Mouse (Mus musculus) thymus, postnatal 14 days (tissue): Measurements from ENCODE around the gene Rab31.
A peak's percentile ranks its signal among the peaks of the same experiment; 100 is the strongest.

Experiments used
- DNase-seq: peaks from one replicate; pipeline ENCODE4 v3.0.0; 2021

Rab31 gene

DNA sequence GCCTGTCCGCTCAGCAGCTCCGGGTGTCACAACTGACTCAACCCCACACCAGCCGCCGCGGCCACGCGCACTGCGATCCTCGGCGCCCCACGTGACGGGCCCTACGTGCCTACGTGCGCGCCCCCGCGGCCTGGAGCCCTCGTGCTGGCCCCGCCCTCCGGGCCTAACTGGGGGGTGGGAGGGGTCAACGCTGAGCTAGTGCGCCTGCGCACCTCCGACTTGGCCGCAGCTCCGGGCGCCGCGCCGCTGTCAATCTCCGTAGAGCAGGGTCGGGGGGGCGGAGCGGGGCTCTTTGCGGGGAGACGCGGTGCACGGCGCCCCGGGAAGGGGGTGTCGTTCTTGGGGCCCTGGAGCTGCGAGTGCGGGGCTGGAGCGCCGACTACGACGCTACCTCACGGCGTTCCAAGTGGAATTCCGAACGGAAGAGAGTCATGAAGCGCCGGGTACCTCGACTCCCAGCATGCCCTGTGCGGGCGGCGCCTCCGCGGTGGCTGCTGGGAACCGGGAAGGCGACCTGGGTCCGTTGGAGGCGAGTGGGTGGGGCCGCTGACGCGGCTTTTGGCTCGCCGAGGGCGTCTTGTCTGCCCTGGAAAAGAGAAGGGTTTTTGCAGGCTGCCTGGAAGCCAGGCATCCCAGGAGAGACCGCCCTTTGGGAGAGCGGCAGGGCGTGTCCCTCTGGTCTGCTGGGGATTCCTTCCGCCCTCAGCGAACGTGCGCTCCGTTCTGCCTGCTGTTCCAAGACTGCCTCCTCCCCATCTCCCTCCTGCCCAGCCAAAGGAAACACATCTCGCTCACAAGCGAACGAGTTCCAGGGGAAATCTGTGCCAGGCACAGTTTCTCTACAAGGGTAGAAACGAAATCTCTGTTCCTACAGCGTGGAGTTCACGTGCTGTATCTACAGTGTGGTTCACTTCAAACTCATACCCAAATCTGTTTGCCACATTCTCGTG, 158.8 kb downstream of the Rab31 start, which contains the start of gene Vapa:
Vapa (minus strand) TSS at position 93 of the 950 bp plus-strand sequence.
- peak; percentile 99 for DNase-seq

DNA sequence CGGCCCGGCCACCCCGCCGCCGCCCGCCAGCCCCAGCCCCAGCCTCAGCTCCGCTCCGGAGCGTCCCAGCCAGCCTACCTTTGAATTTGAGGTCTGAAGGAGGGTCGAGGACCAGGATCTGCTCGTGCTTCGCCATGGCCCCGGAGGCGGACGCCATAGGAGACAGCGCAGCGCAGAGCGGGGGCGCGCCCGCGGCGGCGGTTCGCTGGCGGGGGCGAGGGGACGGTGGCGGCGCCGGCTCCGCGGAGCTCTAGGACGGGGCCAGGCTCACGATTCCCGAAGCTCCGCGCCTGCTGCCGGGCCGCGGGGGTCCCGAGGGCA, 159.4 kb downstream of the Rab31 start:
- DNase-seq, result no peak

DNA sequence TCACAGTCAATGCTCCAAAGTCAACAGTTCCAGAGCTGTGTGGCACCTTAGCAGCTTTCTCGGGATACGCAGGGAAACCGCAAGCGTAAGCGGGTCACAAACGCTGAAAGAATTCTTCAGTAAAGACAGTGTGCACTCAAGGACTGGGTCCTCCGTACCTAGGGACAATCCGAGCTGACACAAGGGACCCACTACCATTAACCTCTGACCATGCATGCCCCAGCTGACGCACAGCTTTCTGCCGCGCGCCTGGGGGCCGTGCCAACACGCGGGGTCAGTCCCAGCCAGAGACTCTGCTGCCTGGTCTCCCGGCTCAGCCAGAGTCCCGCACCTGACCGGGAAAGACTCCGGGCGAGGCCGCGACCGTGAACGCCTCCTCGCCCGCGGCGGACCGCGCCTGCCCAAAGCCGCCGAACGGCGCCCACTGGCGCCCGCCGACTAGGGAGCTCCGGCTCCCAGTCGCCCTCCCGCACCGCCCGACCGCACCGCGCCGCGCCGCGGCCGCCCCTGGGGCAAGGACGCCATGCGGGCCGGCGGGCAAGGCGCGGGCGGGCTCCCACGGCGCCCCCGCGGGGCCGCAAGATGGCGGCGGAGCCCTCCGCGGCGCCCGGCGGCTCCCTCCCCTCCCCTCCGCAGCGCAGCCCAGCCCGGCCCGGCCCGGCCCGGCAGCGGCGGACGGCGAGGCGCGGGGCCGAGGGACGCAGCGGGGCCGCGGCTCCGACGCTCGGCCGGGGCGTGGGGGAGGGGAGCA, 160.0 kb downstream of the Rab31 start:
- DNase-seq, result peak; percentile 62

DNA sequence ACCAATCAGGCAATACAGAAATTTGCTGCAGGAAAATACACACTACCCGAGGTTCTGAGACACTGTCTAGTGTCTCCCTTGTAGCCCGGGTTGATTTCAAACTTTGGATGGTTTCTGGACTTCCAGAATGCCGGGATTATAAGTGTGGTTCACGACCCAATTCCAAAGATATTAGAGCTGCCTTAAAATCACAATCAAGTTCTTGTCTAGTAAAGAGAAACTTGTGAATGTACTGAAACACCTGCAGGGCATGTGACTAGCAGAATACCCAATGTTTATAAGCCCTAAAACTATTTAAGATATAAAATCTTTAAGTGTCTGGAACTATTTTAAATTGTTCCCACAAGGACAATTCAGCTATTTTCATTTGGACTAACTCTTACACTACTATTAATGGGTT, 160.8 kb downstream of the Rab31 start:
- no peak for DNase-seq

DNA sequence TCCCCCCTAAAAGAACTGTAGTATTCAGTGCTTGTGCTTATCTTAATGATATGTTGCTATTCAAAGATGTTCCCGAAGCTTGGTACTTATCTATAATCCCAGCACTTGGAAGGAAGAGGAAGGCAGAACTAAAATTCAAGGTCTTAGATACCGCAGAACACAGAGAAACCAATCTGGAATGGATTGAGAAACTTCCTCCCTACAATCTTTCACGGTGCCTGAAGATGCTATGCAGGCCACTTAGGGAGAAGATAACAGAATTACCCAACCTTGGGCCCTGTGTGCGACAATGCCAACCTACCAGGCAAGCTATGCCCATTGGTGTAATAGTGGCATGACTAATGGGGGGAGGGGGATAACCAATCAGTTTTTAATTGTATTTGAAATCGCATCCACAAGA, 163.8 kb downstream of the Rab31 start:
- DNase-seq, result no peak

DNA sequence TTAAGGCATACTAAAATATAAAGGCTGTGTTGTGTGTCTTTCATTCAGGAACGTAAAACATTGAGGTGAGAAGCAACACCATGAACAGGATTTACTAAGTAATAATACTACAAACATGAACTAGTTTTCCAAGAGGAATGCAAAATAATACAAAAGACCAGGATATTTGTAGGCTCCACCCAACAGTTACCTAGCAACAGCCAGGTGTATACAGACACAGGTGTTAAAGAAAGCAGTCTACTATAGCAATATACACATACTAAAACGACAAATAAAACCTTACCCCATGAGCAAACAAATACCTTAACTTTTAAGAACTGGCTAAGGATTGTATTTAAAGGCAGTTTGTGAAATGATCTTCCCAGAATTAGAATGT, 164.3 kb downstream of the Rab31 start:
- DNase-seq, result no peak

DNA sequence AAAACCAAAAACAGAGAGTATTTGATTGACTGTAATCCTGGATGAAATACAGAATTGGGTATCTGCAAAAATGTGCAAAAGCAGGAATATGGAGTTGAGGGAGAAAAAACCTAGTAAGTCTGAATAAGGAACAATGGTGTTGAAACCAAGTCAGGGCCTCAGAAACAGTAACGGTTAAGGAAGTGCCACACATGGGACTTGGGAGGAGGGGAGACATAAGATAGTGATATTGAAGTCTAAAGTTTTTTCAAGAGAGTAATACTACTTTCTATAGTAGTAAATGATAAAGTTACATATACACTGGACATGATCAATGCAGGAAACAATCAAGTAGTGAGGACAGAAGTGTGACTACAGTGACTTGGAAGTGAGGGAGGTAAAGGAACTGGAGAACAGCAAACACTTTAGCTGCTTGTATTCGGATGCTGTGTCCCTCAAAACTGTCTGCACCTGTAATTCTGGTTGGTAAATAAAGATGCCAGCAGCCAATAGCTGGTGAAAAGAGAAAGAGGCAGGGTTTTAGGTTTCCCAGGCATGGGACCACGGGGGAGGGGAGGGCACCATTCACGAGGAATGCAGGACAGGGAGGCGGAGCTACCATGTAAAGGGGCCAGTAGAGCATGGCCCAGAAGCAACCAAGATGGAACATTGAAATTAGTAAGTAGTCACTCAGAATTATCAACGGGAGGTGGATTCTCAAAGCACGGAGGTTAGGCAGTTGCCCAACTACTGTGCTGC, 164.8 kb downstream of the Rab31 start:
- no peak for DNase-seq

DNA sequence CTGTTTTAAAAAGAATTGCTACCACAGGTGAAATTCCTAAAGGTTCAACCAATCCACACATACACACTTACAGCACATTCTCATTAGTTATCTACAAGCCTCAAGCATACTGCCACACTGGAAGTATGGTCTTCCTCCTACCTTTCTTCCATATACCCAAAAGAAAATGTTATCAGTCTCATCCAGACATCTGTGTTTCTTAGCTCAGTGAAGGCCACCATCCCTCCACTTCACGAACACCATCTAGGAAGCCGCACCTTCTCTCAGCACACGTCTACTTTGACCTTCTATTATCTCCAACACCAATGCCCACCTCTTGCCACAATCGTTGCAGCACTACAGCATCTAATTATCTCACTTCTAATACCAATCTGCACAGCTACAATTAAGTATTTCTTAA, 166.5 kb downstream of the Rab31 start:
- DNase-seq, result no peak

DNA sequence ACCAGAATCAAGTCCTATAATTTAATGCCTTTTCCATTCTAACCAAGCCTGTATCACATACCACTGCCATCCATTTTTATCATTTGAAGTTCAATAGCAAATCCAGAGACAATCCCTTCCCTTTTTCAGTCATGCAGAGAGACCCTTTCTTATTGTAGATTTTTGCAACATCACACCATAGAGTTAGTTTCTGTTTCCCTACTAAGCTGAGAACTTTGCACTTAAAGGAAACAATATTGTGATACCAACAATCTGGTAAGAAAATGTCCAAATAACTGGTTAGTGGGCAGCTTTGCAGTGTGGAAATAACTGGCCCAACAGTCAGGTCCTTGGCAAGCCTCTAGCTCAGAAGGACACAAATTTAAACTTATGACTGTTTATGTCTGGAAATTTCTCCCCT, 167.7 kb downstream of the Rab31 start:
- no peak for DNase-seq

DNA sequence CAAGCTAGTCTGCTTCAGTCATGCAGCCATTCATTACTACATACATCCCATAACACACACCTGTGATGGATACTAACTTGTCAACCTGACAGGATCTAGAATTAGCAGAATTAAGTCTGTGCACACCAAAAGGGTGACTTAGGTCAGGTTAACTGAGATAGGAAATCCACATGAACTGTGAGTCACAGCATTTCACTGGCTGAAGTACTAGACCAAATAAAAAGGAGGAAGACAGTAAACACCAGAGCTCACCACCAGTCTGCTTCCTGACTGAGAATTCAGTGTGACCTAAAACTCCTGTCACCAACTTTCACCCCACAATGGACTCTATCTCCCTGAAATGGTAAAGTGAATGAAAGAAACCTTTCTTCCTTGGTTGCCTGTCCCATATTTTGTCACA, 168.2 kb downstream of the Rab31 start:
- DNase-seq, result no peak
